Mouse (Mus musculus) CH12.LX (cell line): ENCODE data around the gene Mrpl51.

Source experiments
- BHLHE40 ChIP-seq: IDR thresholded peaks from 2 replicates; pipeline ENCODE4 v1.6.1; 2011; ENCODE audit warnings: mild to moderate bottlenecking, low read depth, low read length, improper control_type of control experiment
- CHD1 ChIP-seq: IDR thresholded peaks from 2 replicates; pipeline ENCODE4 v1.6.1; 2012; ENCODE audit warnings: low read depth, low read length, improper control_type of control experiment, inconsistent platforms
- CHD2 ChIP-seq: IDR thresholded peaks from 2 replicates; pipeline ENCODE4 v1.6.1; 2011; ENCODE audit warnings: low read length, improper control_type of control experiment
- CTCF ChIP-seq, 2 experiments: IDR thresholded peaks in 1 of 2; conservative IDR thresholded peaks in 1 of 2; 2 replicates each; pipeline ENCODE4 v1.5.1; 2011 to 2012; ENCODE audit warnings: low read depth in 2 of 2, low read length in 2 of 2, improper control_type of control experiment in 1 of 2, inconsistent platforms in 1 of 2, mild to moderate bottlenecking in 1 of 2, moderate library complexity in 1 of 2
- E2F4 ChIP-seq: IDR thresholded peaks from 2 replicates; pipeline ENCODE4 v1.6.1; 2011; ENCODE audit warnings: low read depth, low read length, improper control_type of control experiment; ENCODE audit not compliant: insufficient replicate concordance
- ELF1 ChIP-seq: IDR thresholded peaks from 2 replicates; pipeline ENCODE4 v1.6.1; 2014; ENCODE audit warnings: low read depth, mild to moderate bottlenecking, inconsistent platforms, low read length, improper control_type of control experiment
- MAX ChIP-seq: IDR thresholded peaks from 2 replicates; pipeline ENCODE4 v1.6.1; 2011; ENCODE audit warnings: low read length, improper control_type of control experiment
- POLR2A ChIP-seq: IDR thresholded peaks from 2 replicates; pipeline ENCODE4 v1.6.1; 2011; ENCODE audit warnings: low read depth, mild to moderate bottlenecking, improper control_type of control experiment, low read length
- POLR2AphosphoS2 ChIP-seq: IDR thresholded peaks from 2 replicates; pipeline ENCODE4 v1.6.1; 2011; ENCODE audit warnings: low read depth, low read length, improper control_type of control experiment
- RCOR1 ChIP-seq: conservative IDR thresholded peaks from 2 replicates; pipeline ENCODE4 v1.6.1; 2012; ENCODE audit warnings: low read depth, mild to moderate bottlenecking, inconsistent platforms, low read length, improper control_type of control experiment
- USF2 ChIP-seq: conservative IDR thresholded peaks from 2 replicates; pipeline ENCODE4 v1.6.1; 2011; ENCODE audit warnings: low read depth, low read length, improper control_type of control experiment
- ZC3H11A ChIP-seq: IDR thresholded peaks from 2 replicates; pipeline ENCODE4 v1.6.1; 2012; ENCODE audit warnings: low read depth, mild to moderate bottlenecking, inconsistent platforms, low read length, improper control_type of control experiment
- ZKSCAN1 ChIP-seq: IDR thresholded peaks from 2 replicates; pipeline ENCODE4 v1.6.1; 2012; ENCODE audit warnings: low read depth, inconsistent platforms, low read length, improper control_type of control experiment, borderline replicate concordance
- ZNF384 ChIP-seq: IDR thresholded peaks from 2 replicates; pipeline ENCODE4 v1.6.1; 2012; ENCODE audit warnings: low read depth, low read length, improper control_type of control experiment, inconsistent platforms

DNA sequence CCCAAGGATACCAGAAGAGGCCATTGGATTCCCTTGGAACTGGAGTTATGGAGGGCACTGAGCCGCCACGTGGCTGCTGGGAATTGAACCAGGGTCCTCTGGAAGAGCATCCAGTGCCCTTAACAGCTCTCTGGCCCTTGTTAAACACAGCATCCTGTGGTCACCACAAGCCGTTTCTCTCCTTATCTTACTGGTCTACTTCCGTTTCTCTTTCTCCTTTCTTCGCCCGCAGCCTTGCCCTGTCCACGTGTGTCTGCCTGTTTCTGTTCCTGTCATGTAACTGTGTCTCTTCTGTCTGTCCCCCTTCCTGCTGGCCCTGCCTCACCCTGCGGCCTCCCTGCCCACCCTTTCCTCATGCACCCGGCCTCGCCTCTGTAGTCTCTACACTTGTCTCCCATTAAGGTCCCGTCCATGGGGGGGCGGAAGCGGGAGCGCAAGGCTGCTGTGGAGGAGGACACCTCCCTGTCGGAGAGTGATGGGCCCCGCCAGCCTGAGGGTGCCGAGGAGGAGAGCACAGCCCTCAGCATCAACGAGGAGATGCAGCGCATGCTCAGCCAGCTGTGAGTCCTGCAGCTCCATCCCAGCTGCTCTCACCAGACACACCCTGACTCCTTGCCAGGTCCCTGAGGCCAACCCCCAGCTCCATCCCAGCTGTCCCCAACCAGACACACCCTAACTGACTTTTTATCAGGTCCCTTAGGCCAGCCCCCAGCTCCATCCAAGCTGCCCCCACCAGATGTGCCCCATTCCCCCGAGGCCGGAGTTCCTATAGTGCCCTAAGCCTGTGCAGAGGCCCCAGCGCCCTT lies 39.2 kb upstream of the Mrpl51 start:
- TF ChIP-seq USF2 (no peak), ELF1 (no peak), RCOR1 (no peak), ZKSCAN1 (no peak), E2F4 (no peak), POLR2AphosphoS2 (no peak), CTCF (conservative IDR thresholded peaks at IDR 0.05 in 1 of 2, IDR thresholded peaks at IDR 0.05 in 1 of 2; ENCODE audit: low read depth in 2 of 2, low read length in 2 of 2) (no peak), ZC3H11A (no peak), POLR2A (no peak), BHLHE40 (no peak), MAX (no peak), CHD2 (no peak), ZNF384 (no peak), CHD1 (no peak)
